Mouse (Mus musculus) frontal cortex, postnatal 25 days (tissue): Measurements from ENCODE around the gene Raver1.

Experiments
- DNase-seq, 2 experiments: peaks; one replicate each; pipeline ENCODE4 v3.0.0; 2022; ENCODE audit warnings: low spot score in 2 of 2

Gene Raver1

GRCm38 (mm10) chr9:21091707-21092320 is at the start of gene Raver1, which contains the start of gene Gm38431:
TSS of gene Raver1 (minus strand) at chr9:21092008.
TSS of gene Gm38431 (minus strand) at chr9:21091997.
- DNase-seq, result peak; percentile 91 to 92

GRCm38 (mm10) chr9:21138386-21138785 is 46.6 kb upstream of the Raver1 start:
- DNase-seq, result no peak

- peak; percentile 45 to 50 for DNase-seq
Measured at GRCm38 (mm10) chr9:21137229-21137628, 45.4 kb upstream of the Raver1 start.

GRCm38 (mm10) chr9:21136401-21136800 is 44.6 kb upstream of the Raver1 start:
- DNase-seq, result no peak

GRCm38 (mm10) chr9:21135941-21136381 is 44.2 kb upstream of the Raver1 start:
- DNase-seq, result no peak

- DNase-seq, result no peak
Measured at GRCm38 (mm10) chr9:21135329-21135890, 43.6 kb upstream of the Raver1 start.

- no peak for DNase-seq
Measured at GRCm38 (mm10) chr9:21134595-21135328, 43.0 kb upstream of the Raver1 start.

- no peak for DNase-seq
Measured at GRCm38 (mm10) chr9:21133064-21133707, 41.4 kb upstream of the Raver1 start.

- no peak for DNase-seq
Measured at GRCm38 (mm10) chr9:21132102-21132775, 40.4 kb upstream of the Raver1 start.

GRCm38 (mm10) chr9:21131059-21131956 is 39.5 kb upstream of the Raver1 start, which contains the start of gene Tyk2:
TSS of gene Tyk2 (minus strand) at chr9:21131243.
- DNase-seq, result peak; percentile 77 to 83

GRCm38 (mm10) chr9:21126259-21126627 is 34.4 kb upstream of the Raver1 start:
- no peak for DNase-seq

- DNase-seq, result no peak
Measured at GRCm38 (mm10) chr9:21125502-21126258, 33.9 kb upstream of the Raver1 start.

GRCm38 (mm10) chr9:21124837-21125236 is 33.0 kb upstream of the Raver1 start:
- DNase-seq, result no peak

GRCm38 (mm10) chr9:21121483-21121882 is 29.7 kb upstream of the Raver1 start:
- DNase-seq, result no peak

GRCm38 (mm10) chr9:21117073-21117472 is 25.3 kb upstream of the Raver1 start:
- no peak for DNase-seq

- no peak for DNase-seq
Measured at GRCm38 (mm10) chr9:21115105-21115504, 23.3 kb upstream of the Raver1 start.

- no peak for DNase-seq
Measured at GRCm38 (mm10) chr9:21114190-21114589, 22.4 kb upstream of the Raver1 start.

GRCm38 (mm10) chr9:21113751-21114150 is 21.9 kb upstream of the Raver1 start:
- no peak for DNase-seq

- no peak for DNase-seq
Measured at GRCm38 (mm10) chr9:21107607-21108237, 15.9 kb upstream of the Raver1 start.
